Mouse (Mus musculus) right cerebral cortex, postnatal 10 days (tissue): ENCODE measurements around the gene Mfn2.
"Not testable (repeated sequence)": the region's sequence is repeated elsewhere in the genome, so short reads cannot be mapped to it uniquely, and the experiment has no call there.

Experiments used
- DNase-seq, 2 experiments: peaks; one replicate each; pipeline ENCODE4 v3.0.0; 2021; ENCODE audit warnings: low spot score in 2 of 2

The Mfn2 gene

DNA sequence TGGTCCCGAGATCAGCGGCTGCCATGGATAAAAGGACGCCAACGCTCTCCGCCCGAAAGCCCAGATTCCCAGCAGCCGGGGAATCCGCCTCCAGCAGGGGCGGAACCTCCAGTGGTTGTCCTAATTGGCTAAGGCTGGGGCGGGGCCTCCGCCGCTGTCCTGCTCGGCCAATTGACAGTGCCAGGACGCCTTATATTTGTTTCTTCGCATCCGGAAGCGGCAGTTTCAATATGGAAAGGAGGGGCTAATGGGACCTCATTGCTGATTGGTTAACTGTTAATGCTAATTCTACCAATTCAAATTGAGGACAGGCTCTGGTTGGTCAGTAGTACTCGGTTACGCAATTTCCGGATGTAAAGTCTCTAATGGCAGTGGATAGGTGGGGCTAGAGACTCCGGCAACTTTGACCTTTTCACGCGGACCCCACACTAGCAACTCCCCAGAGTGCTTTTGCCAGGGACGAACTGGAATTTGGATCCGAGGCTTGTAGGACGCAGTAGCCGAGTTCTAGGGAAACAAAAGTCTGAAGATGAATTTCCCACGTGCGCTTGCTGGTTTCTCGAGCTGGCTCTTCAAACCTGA is 36.0 kb downstream of the Mfn2 start, which contains the start of the genes Miip and Fv1:
Miip (minus strand) TSS at position 367 of the 582 bp plus-strand sequence.
Fv1 (plus strand) TSS at position 530 of the 582 bp plus-strand sequence.
- DNase-seq, result peak; percentile 96 to 99

DNA sequence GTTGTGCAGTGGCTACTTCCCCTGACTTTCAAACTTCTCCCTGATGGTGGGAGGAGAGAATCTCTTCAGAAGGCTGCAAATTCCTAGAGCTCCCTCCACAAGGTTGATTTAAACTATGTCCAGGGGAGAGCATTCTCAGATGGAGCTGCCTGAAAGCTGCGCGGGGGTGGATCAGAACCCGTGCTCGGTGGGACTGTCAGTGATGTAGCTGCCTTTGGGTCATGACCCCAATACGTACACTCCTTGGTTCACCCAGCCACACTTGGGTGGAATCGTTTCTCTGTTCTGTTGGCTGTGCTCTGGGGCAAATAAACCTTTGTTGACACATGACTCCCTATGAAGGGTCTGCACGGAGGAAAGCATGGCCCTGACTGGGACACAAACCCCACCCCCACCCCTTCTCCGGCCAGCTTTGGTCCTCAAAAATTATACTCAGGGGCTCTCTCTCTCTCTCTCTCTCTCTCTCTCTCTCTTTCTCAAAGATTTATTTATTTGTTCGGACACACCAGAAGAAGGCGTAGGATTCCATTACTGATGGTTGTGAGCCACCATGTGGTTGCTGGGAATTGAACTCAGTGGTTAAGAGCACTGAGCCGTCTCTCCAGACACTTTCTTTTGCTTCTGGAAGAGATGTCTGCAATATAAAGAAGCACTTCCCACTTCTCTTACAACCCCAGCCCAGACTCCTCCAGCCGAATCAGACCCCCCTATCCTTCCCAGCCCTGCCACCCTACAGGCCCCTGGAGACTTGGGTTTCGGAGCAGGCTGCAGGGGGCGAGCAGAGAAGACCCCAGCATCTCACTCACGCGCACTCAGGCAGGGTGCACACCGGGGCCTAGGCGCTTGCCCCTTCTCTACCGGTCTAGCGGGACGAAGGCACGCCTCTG is 36.7 kb downstream of the Mfn2 start:
- no peak for DNase-seq

DNA sequence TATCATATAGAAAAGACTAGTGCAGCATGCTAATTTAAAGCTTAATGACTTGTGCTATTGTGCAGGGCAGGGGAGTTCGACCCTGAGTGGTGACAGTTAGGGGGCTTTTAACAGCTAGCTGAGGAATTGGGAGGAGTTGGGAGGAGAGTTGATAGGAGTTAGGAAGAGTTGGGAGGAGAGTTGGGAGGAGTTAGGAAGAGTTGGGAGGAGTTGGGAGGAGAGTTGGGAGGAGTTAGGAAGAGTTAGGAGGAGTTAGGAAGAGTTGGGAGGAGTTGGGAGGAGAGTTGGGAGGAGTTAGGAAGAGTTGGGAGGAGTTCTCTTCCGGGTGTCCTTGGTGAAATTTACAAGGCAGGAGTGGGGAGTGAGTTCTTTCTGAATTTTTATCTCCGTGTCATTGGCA is 37.7 kb downstream of the Mfn2 start:
- DNase-seq, result not testable (repeated sequence)

DNA sequence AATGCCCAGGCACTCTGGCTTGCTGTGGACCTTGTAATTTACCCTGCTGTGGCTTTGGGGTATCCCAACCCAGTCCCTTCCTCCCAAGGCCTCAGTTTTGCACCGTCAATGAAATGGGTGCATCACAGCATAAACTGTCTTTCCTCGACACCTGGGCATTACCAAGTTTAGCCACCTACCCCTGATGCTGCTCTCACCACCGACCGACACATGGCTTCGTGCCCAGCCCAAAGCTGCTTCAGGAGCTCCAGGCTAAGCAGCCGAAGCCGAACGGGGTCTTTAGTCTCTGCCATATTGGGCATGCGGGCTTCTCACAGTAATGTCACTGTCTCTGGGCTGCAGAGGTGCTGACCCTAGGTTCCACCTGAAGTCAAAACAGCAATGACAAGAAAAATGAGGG is 38.4 kb downstream of the Mfn2 start:
- no peak for DNase-seq

DNA sequence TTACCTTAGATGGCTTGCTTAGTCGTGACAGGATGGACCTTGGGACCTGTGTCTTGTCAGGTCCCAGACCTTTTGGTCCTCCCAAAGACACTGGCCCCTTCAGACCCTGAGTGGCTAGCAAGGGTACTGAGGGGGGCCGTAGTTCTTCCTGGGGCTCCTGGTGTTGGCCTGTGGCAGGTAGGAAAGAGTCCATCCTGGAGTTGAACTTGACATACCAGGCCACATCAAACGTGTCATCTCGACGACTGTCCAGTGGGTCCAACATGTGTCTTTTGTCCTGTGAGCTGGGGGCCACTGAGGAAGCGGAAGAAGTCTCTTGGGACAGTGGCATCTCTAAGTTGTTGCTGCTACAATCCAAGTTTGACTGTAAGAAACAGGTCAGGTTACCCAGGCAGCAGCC is 38.9 kb downstream of the Mfn2 start:
- DNase-seq, result no peak

DNA sequence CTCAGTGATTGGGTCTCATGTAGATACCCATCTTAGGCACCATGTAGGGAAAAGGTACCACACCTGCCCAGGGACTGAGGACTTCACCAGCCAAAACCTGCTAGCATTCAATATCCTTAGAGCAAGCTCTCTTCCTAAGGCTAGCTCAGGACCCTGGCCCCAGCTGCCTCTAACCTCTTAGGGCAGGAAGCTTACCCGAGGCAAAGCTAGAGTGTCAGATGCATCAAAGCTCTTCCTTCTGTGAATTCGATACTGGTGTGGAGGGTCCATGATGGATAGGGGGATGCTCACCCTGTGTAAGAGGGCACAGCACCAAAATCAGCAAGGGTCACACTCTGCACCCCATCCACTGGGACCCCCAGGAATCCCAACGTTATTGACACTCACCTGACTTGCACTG is 42.5 kb downstream of the Mfn2 start:
- no peak for DNase-seq

DNA sequence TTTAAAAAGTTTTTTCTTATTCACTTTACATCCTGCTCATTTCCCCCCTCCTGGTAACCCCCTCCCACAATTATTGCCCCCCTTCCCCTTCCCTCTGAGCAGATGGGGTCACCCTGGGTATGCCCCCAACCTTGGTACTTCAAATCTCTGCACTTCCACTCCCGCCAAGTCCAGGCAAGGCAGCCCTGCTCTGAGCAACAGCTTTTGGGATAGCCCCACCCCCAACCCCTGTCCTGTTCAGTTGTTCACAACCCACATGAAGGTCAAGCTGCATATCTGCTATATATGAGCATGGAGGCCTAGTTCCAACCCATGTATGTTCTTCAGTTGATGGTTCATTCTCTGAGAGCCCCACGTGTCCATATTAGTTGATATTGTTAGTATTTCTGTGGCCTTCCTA is 53.7 kb downstream of the Mfn2 start:
- peak in 1 of 2 experiments; percentile 23 for DNase-seq

DNA sequence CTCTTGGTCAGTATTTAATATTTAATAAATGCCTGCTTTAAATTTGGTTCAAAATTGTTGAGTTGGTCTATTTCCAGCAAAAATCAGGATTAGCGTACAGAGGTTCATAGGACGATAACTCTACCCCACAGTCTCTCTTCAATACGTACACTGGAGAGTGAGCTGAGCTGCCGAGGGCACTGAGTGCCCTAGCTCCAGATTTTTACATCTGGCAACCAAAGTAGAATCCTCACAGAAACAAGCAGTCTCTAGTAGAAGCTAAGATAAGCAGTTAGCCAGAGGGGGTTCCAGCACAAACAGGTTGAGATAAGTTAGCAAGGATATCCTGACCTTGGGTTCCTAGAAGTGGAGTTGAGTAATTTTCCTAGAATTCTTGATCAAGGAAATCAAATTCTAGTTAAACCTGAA is 55.9 kb downstream of the Mfn2 start:
- no peak for DNase-seq

DNA sequence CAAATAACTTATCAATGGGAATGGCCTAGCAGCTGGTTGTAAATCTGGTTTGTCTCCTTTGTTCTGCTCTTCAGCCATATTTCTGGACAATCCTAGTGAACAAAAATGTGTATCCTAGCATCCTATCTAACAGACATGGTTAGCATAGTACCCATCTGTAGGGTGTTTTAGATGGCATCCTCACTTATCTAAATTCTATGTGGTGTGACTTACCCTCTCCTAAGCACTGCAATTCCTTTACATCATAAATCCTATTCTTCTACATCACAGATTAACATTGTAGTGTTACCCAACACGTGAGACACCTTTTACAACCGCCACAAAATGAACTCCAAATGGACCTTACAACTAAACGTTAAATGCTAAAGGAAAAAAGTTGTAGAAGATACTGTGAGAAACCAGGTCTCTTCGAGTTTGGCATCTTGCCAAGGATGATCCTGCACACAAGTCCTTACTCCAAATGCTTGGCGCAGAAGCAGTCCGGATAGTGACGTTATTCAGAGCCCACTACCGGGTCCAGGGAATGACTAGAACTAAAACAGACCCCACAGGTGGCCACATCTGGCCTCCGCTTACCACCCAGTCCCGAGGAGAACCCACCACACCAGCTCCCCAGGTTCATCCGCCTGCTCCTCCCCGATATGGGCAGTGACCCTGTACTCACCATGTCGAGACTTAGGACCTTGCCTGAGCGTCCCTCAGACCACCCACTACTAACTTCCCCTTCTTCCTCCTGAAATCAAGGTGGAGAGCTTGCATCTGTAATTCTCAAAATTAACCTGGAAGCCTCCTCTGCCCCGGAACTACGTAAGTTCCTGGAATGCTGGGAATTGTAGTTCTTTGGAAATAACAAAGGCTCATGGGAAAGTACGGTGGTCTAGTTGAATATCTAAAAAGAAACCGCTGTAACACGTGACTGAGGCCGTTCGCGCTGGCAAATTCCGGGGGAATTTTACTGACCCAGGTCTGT is 56.6 kb downstream of the Mfn2 start, which contains the start of gene Zfp933:
Zfp933 (minus strand) TSS at position 753 of the 970 bp plus-strand sequence.
- peak; percentile 74 to 87 for DNase-seq

DNA sequence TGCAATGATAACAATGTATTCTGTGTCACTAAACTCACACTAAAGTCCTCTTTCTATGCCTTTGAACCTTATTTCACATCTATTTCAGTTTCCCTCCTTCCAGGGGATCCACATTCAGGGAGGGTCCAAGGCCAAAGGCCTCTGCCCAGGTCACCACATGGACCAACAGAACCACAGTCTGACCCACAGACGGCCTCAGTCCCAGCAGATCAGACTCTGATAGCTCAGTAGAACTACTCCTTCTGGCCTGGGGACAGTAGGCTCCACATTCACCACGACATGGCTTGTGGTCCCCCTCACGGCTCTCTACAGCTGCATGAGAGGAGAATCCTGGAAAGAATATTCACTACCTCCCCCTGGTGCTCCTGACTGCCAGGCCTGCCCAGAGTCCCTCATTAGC is 61.6 kb downstream of the Mfn2 start:
- DNase-seq, result no peak

DNA sequence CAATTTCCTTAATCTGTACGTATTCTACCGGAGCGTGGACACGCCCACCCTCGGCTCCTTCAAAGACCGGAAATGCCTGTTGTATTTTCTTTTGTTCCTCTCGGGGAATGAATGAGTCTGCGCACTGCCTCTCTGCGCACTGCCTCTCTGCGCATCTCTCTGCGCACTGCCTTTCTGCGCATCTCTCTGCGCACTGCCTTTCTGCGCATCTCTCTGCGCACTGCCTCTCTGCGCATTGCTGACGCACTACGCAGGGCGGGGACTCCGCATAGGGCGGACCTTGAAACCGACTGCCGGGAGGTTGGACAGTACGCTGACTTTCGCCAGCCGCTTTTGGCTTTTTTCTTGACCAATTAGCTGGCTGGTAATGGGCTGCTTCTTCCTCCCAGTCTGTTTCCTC is 65.2 kb downstream of the Mfn2 start:
- DNase-seq, result not testable (repeated sequence)

DNA sequence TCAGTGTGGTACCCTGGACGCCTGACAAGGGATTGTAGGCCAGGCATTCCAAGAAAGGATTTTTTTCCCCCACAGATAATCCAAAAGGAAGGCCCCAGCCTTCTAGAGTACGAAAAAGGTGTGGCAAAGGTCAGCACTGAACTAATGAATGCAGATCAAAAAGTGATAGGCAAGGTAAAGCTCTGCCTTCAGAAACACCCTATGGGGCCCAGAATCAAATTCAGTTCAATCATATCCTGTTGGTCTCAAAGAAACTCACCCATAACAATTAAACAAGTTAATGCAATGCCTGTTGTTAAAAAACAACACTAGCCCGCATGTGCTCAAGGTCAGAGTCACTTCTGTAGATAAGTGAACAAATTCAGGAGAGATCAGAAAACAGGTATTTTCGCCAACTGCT is 80.1 kb downstream of the Mfn2 start:
- DNase-seq, result no peak
